Mouse (Mus musculus) cerebellum, postnatal 14 days (tissue): ENCODE measurements around the gene Chchd4.
A peak's percentile ranks its signal among the peaks of the same experiment; 100 is the strongest.
"Not testable (repeated sequence)": the region's sequence is repeated elsewhere in the genome, so short reads cannot be mapped to it uniquely, and the experiment has no call there.

Experiments used
- DNase-seq, 2 experiments: peaks; one replicate each; pipeline ENCODE4 v3.0.0; 2021; ENCODE audit warnings: mixed read lengths in 2 of 2

Gene Chchd4

DNA sequence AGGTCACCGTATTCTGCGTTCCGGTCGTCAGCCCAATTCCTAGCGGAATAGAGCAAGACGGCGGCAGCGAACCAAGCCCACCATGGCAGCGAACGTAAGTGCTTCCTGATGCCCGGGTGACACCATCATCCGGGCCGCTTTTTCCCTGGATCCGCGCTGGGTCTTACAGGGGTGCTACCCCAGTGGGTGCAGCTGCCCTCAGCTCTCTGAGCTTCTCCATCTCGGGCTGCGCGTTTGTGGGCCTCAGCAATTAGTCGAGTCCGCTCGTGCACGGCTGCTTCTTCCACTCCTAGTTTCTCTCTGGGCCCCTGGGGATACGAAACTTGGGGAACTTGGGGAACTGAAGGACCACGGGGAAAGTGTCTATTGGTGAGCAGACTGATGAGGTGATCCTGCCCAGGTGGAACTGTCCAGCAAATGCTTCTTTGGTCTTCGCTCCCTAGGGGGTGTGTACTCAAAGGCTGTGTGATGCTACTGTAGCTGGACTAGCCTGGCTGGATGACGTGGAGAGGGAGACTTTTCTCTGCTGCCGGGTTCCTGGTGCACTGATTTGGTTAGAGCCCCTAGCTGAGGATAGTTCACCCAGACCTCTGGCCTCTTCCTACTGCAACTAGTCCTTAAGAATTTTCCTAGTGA lies 577 bp upstream of the Chchd4 start:
- no peak for DNase-seq

DNA sequence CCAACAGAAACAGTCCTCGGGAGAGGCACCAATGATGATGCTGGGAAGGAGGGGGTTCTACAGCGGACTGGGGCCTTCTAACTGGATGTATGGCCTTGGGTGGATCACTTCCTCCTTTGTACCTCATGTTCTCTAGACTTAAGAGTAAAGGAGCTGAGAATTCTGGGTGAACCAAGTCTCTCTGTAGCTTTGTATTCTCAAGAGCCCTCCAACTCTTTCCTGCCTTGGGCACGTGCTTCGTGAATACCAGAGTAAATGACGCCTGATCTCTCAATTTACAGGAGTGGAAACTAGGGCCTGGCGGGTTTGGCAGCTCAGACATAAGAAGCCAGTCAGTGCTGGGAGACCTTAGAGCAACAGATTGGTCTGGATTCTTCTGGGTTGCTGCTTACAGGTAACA lies 1.0 kb downstream of the Chchd4 start:
- DNase-seq = no peak

DNA sequence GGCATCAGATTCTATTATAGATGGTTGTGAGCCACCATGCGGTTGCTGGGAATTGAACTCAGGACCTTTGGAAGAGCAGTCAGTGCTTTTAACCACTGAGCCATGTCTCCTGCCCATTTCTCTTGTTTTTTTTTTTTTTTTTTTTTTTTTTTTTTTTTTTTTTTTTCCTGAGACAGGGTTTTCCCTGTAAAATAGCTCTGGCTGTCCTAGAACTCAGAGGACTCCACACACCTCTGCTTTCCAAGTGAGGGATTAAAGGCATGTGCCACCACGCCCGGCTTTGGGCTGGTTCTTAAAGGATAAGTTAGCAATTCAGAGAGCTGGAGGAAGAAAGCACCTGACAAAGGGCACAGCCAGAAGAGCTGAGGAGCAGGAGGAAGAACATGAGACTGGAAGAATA lies 1.9 kb downstream of the Chchd4 start:
- not testable (repeated sequence) for DNase-seq

DNA sequence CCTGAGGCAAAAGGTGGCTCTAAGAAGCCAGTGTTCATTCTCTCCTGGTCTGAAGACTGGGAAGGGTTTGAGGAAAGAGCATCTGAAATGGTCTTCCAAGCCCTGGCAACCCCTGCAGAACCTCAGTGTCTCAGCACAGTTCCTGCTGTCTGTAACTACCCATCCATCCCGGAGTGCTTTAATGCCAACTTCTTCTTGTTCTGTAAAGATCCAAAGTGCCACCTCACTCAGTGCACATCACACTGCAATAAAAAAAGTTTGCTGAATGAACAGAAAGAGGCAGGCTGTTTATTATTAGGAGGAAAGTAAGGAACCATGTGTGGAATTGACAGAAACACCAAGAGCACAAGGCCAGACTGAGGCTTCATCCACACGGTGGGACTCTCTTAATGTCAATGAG lies 2.6 kb downstream of the Chchd4 start:
- DNase-seq = no peak

DNA sequence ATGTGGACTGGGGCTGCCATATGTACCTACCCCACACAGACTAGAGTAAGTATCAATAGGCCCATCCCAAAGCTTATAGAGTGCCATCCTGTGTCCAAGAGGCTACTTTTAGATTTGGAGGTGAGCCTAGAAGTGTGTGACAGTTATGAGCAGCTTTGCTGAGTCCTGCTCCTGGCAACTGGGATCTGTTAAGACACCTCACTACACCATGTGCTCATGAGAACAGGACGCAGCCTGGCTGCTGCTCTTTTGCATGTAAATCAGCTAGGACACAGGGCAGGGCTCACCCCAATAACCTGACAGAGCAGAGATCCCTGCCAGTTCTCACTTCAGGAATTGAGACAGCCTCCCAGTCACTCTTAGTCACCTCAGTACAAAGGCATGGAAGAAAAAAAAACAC lies 6.2 kb downstream of the Chchd4 start:
- DNase-seq = no peak

DNA sequence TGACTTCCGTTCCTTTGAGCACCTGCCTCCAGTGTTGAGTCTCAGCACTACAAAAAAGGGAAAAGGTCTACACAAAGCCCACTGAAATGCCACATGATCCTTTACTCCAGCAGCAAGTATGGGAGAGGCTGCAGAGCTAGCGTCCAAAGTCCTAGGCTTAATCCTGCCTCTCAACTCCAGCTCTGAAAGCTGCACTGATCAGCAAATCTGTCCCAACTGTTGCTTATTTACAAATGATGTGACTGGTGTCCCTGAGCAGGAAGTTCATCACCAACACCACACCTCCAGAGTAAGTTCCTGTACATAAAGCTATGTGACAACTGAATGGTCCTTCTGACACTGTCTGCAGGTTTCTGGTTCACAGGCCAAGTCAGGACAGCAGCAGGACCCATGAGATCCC lies 7.6 kb downstream of the Chchd4 start:
- no peak for DNase-seq

DNA sequence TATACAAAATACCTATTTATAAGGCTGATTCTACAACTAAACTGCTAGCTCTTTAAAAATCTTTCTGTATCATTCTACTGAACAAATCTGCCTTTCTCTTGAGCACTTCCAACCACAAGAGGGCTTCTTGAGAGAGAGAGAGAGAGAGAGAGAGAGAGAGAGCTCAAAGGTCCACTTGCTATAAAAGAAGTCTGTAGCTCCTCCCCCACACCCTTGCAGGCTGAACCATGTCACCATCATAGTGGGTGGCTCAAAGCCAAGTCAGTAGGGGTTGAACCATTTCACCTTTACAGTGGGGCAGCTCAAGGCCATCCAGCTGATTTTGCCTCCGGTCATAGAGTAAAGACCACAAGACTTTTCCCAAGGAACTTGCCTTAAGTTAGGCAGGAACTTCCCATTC lies 13.9 kb downstream of the Chchd4 start:
- DNase-seq = no peak

DNA sequence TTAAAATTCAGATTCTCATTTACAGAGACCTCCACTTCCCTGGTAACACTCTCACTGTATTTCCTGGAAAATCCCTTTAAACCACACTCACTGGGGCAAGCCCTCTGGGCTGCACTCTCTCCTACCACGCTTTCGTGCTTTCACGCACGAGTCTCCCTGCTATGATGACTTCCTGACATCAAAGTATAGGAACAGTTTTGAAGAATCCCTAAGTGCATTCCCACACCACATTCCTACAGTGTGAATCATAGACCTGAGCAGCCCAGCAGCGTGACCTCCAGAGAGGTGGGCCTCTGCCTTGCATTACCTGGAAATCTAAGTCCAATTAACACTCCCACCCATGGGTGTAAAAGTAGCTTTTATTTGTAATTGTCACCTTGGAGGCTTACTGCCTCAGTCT lies 18.8 kb downstream of the Chchd4 start:
- DNase-seq = no peak

DNA sequence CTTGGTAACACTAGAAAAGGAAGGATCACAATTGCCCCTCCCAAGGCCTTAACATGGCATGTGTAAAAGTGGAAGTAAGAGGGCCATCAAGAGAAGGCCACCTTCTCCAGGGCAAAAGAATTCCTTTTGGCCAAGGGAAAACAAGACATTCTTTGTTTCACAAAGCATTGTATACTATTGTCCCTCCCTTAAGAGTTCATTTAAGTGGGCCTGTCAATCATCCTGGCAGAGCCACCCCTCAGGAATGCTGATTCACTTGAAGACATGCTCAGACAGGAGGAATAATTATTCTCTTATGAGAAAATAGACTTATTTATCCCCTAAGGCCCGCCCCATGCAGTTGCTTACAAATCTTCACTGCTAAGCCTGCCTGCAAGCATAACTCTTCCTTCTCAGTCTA lies 21.3 kb downstream of the Chchd4 start:
- DNase-seq = no peak

DNA sequence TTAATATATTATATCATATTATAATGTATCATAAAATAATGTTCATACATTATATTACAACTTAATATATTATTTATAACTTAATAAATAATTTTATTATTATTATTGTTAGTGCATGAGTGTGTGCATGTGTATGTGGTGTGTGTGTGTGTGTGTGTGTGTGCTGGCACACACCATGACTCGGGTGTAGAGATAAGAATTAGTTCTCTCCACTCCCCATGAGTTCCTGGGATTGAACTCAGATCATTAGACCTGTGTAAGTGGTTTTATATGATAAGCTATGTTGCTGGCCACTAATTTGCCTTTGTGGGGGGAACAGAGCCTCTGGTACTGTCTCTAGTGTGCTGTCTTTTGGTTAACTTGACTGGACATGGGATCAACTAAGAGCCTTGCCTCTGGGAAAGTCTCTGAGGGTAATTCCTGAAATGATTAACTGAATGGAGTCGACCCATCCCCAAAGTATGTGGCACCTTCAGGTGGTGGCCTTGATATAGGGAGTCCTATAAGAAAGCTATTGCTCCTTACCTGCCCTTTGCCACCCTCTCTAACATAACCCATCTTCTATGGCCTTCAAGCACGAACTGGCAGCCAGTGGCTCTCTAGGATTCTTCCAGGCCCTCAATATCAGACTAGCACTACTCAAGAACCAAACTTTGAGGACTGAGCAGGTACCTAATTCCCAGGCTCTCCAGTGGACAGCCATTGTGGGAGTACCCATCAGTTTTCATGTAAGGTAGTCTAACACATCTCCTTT lies 23.7 kb downstream of the Chchd4 start:
- no peak for DNase-seq

DNA sequence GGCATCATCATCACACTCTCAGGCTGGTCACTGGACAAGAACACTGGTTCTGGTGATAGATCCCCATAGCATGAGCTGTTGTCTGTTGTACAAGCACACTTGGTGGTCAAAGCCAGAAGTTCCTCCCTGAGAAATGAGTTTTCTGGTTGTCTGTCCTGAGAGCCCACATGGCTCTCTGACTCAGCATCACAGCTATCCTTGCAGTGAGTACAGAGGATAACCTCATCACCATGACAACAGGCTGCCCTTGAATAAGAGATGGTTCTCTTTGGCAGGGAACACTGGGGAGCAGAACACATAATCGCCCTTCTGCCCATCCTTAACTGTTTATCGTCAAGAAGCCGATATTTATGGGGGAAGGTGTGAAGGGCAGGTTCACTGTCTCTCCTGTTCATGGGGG lies 28.0 kb downstream of the Chchd4 start:
- DNase-seq = no peak

DNA sequence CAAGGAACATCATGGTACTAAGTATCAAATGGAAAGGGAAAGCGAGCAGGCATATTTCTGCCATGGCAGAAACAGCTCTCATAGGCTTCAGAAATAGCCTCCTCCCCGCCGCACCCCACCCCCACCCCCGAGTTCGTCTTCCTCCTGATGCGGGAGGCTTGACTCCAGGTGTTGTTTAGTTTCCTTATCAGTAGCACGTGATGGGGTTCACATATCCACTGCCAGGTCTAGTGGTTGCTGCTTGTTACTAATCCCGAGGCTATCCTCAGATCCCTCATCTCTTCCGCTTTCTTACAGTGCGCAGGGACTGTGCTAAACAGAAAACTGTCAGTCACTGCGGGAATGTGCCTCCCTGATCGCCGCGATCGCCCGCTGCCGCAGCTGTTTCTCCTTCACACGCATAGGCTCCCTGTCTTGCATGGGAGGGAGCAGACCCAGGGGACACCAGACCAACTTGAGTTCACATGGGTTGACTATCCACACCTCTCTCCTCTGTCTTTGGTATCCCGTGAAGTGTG lies 32.1 kb downstream of the Chchd4 start:
- DNase-seq = peak; percentile 6 to 10

DNA sequence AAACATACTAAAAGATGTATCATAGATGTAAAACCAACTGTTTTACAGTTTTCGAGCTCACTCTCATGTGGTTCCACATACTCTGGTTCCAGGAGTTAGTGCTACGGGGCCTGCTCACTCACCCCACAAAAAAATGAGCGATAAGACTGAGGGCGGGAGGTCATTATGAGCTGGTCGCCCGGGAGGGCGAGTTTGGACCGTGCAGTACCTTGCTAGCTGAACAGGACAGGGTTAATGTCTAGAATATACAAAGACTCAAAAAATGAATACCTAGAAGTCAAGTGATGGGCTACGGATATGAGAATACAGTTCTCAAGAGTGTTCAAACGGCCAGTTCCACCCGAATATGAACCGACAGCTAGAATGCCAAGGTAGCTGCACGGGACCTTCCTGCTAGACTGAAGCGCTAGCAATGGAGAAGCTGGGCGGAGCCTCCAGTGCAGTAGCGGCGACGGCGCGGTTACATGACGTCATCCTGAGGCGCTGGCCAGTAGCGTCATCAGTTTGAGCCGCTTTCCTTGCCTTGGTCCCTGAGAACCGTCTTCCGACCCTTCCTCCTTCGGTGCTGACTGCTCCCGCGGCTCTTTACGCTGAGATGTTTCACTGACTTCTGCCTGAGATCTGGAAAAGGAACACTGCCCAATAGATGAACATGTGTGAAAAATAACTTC lies 32.7 kb downstream of the Chchd4 start:
- peak; percentile 98 to 99 for DNase-seq

DNA sequence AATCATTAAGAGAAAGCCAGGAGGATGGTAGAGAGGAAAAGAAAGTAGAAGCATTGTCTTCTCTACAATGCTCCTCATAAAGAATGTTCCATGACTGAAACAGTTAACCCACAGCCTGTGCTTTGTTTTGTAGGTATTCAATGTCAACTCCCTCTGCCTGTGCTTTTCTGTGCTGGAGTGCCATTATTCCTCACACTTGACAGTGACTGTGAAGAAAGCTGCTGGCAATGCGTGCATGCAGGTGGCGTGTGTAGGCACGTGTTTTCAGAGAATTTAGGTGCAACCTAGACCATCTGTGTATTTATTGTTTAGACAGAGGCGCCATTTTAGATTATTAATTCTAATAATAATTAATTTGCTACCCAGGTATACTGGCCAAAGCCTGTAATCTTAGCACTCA lies 49.2 kb downstream of the Chchd4 start:
- DNase-seq = no peak

DNA sequence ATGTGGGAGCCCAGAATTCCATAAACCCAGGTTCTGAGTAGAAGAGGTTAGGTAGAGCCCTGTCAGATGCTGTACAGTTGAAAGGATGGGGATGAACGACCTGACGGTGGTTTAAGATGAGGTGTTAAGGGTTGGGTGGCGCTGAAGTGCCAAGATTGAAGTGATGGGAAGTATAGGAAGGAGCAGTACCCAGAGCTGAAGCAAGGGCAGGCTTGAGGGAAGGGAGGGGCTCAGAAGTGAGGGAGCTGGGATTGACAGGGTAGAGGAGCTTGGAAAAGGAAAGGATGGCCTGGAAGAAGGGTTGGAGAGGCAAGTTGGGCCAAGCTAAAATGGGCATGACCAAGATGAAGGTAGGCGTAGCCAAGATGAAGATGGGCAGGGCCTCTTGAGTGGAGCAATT lies 51.7 kb downstream of the Chchd4 start:
- DNase-seq = no peak

DNA sequence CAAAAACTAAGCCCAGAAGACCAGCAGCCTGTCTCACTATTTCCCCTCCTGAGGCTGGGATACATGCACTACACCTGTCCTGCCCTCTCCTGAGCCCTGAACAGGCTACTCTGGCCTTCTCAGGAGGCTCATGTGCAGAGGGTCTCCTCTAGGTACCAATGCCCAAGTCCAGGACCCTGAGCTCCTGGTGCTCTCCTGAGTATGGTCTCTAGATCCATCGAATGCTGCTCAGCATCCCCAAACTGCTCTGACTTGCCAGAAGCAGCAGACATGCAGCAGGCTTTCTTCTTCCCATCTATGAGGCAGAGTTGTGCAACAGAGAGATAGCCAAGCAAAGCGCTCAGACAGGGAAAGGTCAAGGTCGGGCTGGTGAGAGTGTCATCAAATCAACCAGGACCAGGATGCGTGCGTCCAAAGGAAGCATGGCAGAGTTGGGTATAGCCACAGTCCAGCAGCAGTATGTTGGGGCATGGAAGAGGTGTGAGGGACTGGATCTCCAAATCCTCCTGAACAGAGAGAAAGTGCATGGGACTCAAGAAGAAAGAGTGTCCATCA lies 56.0 kb downstream of the Chchd4 start:
- DNase-seq = no peak

DNA sequence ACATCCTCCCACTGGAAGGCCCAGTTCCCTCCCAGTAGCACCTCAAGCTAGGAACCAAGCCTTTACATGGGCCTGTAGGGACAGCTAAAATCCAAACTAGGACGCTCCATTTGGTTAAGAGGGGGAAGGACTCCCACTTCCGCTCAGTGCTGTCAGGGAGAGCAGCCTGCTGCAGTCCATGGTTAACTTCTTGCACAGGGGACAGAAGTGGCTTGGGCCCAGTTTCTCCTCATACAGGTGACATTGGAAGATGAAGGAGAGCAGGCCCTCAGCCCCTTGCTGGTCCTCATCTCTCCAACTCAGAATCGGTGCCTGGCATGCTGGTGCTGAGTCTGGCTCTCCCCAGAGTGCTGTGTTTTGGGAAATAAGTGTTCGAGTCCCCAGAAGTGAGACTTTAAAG lies 57.2 kb downstream of the Chchd4 start:
- DNase-seq = no peak

DNA sequence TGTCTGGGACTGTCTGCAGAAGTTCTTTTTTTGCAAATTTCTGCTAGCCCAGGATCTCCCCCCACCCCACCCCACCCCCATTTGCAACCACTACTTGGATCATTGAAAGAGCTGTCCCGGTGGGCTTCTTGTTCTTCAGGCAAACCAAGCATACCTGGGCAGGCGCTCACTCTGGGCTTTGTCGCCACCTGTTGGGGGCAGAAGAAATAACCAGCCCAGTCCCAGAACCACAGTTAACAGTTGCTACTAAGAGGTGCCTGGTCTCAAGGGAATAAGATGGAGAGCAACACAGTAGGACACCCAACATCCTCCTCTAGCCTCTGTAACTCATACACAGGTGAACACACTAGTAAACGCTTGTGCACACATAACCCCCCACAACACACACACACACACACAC lies 58.5 kb downstream of the Chchd4 start:
- DNase-seq = peak; percentile 77 to 78
